ENCODE assay signal across 12 mouse cellular contexts in genomic region chr11:79885713-79886393, GRCm38 (mm10).
A peak's percentile ranks its signal among the peaks of the same experiment; 100 is the strongest.
DNase-seq lines count a peak whose midpoint lies in the region; ATAC-seq and TF ChIP-seq lines count a peak whose summit lies in the region.
"Had no signal": no experiment of that assay in that cellular context is flagged by ENCODE, and none has a peak within 500 bp of the region (broad histone marks: within the 10 kb centered on the region; RNA-seq: fewer than 3 reads in every experiment).

No protein-coding gene starts in this region.

- no peaks in the 10 kb centered on the region for H3K4me1 ChIP-seq in embryonic facial prominence, embryonic 14.5 days (ENCODE audit: control insufficient read depth, insufficient read depth, low read length)
- H3K4me1 ChIP-seq in embryonic facial prominence, embryonic 10.5 days, result peaks cover 3% of the 10 kb centered on the region; the same call in 1 of the 2 replicates
- no peaks in the 10 kb centered on the region; the same call in 1 of the 2 replicates for H3K4me1 ChIP-seq in small intestine, adult 2 months (ENCODE audit: control insufficient read depth, insufficient read depth, insufficient read length, low read length)
- H3K4me1 ChIP-seq: limb, embryonic 12.5 days had no signal

- peak; percentile 75; the same call in 1 of the 2 replicates for ATAC-seq in embryonic facial prominence, embryonic 14.5 days (ENCODE audit: low read depth)

- 75% methylated on average over 13 of the region's 13 CpGs for WGBS in embryonic facial prominence, embryonic 14.5 days
- WGBS in embryonic facial prominence, embryonic 10.5 days, result 87% methylated on average over 13 of the region's 13 CpGs
- WGBS in small intestine, adult 2 months, result 18% methylated on average over 13 of the region's 13 CpGs

- peak; percentile 75 for DNase-seq in embryonic facial prominence, embryonic 14.5 days (ENCODE audit: low spot score)
- DNase-seq in embryonic facial prominence, embryonic 10.5 days (ENCODE audit: low spot score), result no peak
- DNase-seq in gastrocnemius, postnatal 25 days, result peak; percentile 83
- peak; percentile 68 to 83 for DNase-seq in kidney, postnatal 25 days
- no peak for DNase-seq in adrenal gland, postnatal 4 days (ENCODE audit: low spot score in 2 of 2)
- DNase-seq in right cerebral cortex, adult 2 months (ENCODE audit: low spot score in 2 of 2), result no peak
- no peak for DNase-seq in adrenal gland, postnatal 36 days
- DNase-seq: cerebellum, postnatal 36 days; lung, postnatal 4 days had no signal

- H3K9ac ChIP-seq in embryonic facial prominence, embryonic 14.5 days (ENCODE audit: low read depth, low read length), result no peak overlapping the region
- H3K9ac ChIP-seq: limb, embryonic 12.5 days had no signal

- no peaks in the 10 kb centered on the region for H3K9me3 ChIP-seq in embryonic facial prominence, embryonic 14.5 days (ENCODE audit: control insufficient read depth, low read length)
- H3K9me3 ChIP-seq in embryonic facial prominence, embryonic 10.5 days, result no peaks in the 10 kb centered on the region
- H3K9me3 ChIP-seq: limb, embryonic 12.5 days had no signal

- no peak overlapping the region for H3K4me2 ChIP-seq in embryonic facial prominence, embryonic 14.5 days (ENCODE audit: low read depth, low read length)
- H3K4me2 ChIP-seq: limb, embryonic 12.5 days had no signal

- no peak for TF ChIP-seq POLR2A in small intestine, adult 2 months (IDR thresholded peaks at IDR 0.05; ENCODE audit: low read depth, low read length)

- H3K27me3 ChIP-seq in embryonic facial prominence, embryonic 14.5 days (replicated peaks; ENCODE audit: control insufficient read depth, insufficient read depth, low read length), result no peaks in the 10 kb centered on the region
- H3K27me3 ChIP-seq in embryonic facial prominence, embryonic 10.5 days (replicated peaks; ENCODE audit: low read depth, poor library complexity, severe bottlenecking), result no peaks in the 10 kb centered on the region
- no peaks in the 10 kb centered on the region for H3K27me3 ChIP-seq in small intestine, adult 2 months (ENCODE audit: control insufficient read depth, insufficient read depth, low read length)
- H3K27me3 ChIP-seq: limb, embryonic 12.5 days had no signal

- H3K36me3 ChIP-seq in embryonic facial prominence, embryonic 14.5 days (ENCODE audit: control insufficient read depth, insufficient read depth, low read length), result no peaks in the 10 kb centered on the region
- no peaks in the 10 kb centered on the region for H3K36me3 ChIP-seq in embryonic facial prominence, embryonic 10.5 days (replicated peaks)
- H3K36me3 ChIP-seq in small intestine, adult 2 months (ENCODE audit: control insufficient read depth, insufficient read depth, low read length), result no peaks in the 10 kb centered on the region
- H3K36me3 ChIP-seq: limb, embryonic 12.5 days had no signal

- no peak overlapping the region for H3K4me3 ChIP-seq in embryonic facial prominence, embryonic 14.5 days (ENCODE audit: low read depth, low read length)
- H3K4me3 ChIP-seq in embryonic facial prominence, embryonic 10.5 days, result no peak overlapping the region
- H3K4me3 ChIP-seq in small intestine, adult 2 months (ENCODE audit: low read depth, low read length), result no peak overlapping the region
- H3K4me3 ChIP-seq: erythroblast, embryonic 14.5 days; limb, embryonic 12.5 days had no signal

- TF ChIP-seq CTCF in small intestine, adult 2 months (IDR thresholded peaks at IDR 0.05; ENCODE audit: extremely low read depth, insufficient read length, insufficient replicate concordance, low read depth, low read length), result no peak

- H3K27ac ChIP-seq in embryonic facial prominence, embryonic 14.5 days (replicated peaks; ENCODE audit: low read depth, low read length), result no peak overlapping the region
- no peak overlapping the region for H3K27ac ChIP-seq in embryonic facial prominence, embryonic 10.5 days (replicated peaks)
- H3K27ac ChIP-seq in small intestine, adult 2 months (ENCODE audit: insufficient read depth, low read depth, low read length), result peak overlapping the region; percentile 8
- H3K27ac ChIP-seq: limb, embryonic 12.5 days had no signal

Comparison
In these comparisons a context has a peak if more than half of its experiments do, and no peak if none do; other contexts are left out.
1. DNase-seq: peak in embryonic facial prominence, embryonic 14.5 days (single experiment), gastrocnemius, postnatal 25 days (single experiment) and kidney, postnatal 25 days (2 of 2); none in embryonic facial prominence, embryonic 10.5 days (single experiment), adrenal gland, postnatal 4 days (0 of 2), right cerebral cortex, adult 2 months (0 of 2) and adrenal gland, postnatal 36 days (0 of 2).